Mouse (Mus musculus) embryonic facial prominence, embryonic 14.5 days (tissue): Measurements from ENCODE around the gene Cep70. TPM values are rescaled to one million over a fixed set of nuclear protein-coding genes. Genes with fewer than 3 reads are reported as not detected.

Source experiments
- ATAC-seq: fragments of 200-750 bp; cut with Nextera tagmentation; 2 replicates; pipeline ENCODE4 v1.8.0; 2017; ENCODE audit warnings: low read depth, moderate number of reproducible peaks, moderate TSS enrichment
- DNase-seq: peaks from one replicate; pipeline ENCODE4 v3.0.0-alpha.2; 2015; ENCODE audit warnings: low spot score
- H3K27ac ChIP-seq: fragments of 300-500 bp; sonication (generic); replicated peaks from 2 replicates; pipeline ENCODE4 v1.5.1; 2014; ENCODE audit warnings: low read depth, mild to moderate bottlenecking, low read length, moderate library complexity
- H3K27me3 ChIP-seq: fragments of 300-500 bp; sonication (generic); replicated peaks from 2 replicates; pipeline ENCODE4 v1.6.1; 2014; ENCODE audit warnings: low read length; ENCODE audit not compliant: control insufficient read depth, insufficient read depth
- H3K36me3 ChIP-seq: fragments of 300-500 bp; sonication (generic); 2 replicates; pipeline ENCODE4 v1.6.1; 2014; ENCODE audit warnings: low read length, mixed read lengths; ENCODE audit not compliant: control insufficient read depth, insufficient read depth
- H3K4me1 ChIP-seq: fragments of 300-500 bp; sonication (generic); 2 replicates; pipeline ENCODE4 v1.6.1; 2014; ENCODE audit warnings: antibody characterized with exemption, low read length; ENCODE audit not compliant: control insufficient read depth, insufficient read depth
- H3K4me2 ChIP-seq: fragments of 300-500 bp; sonication (generic); 2 replicates; pipeline ENCODE4 v1.6.1; 2014; ENCODE audit warnings: low read depth, mild to moderate bottlenecking, low read length, moderate library complexity, mixed read lengths
- H3K4me3 ChIP-seq: fragments of 300-500 bp; sonication (generic); 2 replicates; pipeline ENCODE4 v1.5.1; 2014; ENCODE audit warnings: low read depth, mild to moderate bottlenecking, low read length
- H3K9ac ChIP-seq: fragments of 300-500 bp; sonication (generic); 2 replicates; pipeline ENCODE4 v1.6.1; 2014; ENCODE audit warnings: low read depth, mild to moderate bottlenecking, low read length, moderate library complexity, mixed read lengths
- H3K9me3 ChIP-seq: fragments of 300-500 bp; sonication (generic); 2 replicates; pipeline ENCODE4 v1.6.1; 2016; ENCODE audit warnings: low read length; ENCODE audit not compliant: control insufficient read depth
- WGBS: fragments of 180-500 bp; shearing (Covaris S2); extraction: QIAGEN DNeasy Blood & Tissue Kit; methylation state at CpG from one replicate; pipeline ENCODE4 v1.1.7; 2014; 5-methylcytosine and 5-hydroxymethylcytosine counted together
- polyA plus RNA-seq: library from polyadenylated mRNA; unstranded; fragments of >200 nt; fragmentation: Nextera tagmentation; extraction: Ambion mirVana; gene quantifications from 2 replicates; pipeline ENCODE4 v1.2.1, GENCODE M21; 2014

The Cep70 gene
- polyA plus RNA-seq: 22.2 and 27.3 TPM in 2 replicates

GRCm38 (mm10) chr9:99243190-99243894 is at the start of gene Cep70:
Gene Cep70 (plus strand): TSS chr9:99243367.
- Histone ChIP-seq H3K4me2 (peak within 1 kb of the TSS; percentile 70), H3K27ac (peak within 1 kb of the TSS; percentile 42; the same call in 1 of the 2 replicates), H3K4me1 (no peaks in the 10 kb centered on the region), H3K27me3 (no peaks in the 10 kb centered on the region), H3K9me3 (no peaks in the 10 kb centered on the region), H3K36me3 (no peaks in the 10 kb centered on the region), H3K9ac (peak within 1 kb of the TSS; percentile 77), H3K4me3 (peak within 1 kb of the TSS; percentile 75)
- ATAC-seq (peak; percentile 96), DNase-seq (peak; percentile 98)
- WGBS: under 1% methylated on average over 35 of the region's 66 CpGs

- Histone ChIP-seq H3K36me3 (no peaks in the 10 kb centered on the region), H3K9me3 (no peaks in the 10 kb centered on the region), H3K4me2 (no peak overlapping the region), H3K4me1 (no peaks in the 10 kb centered on the region), H3K27me3 (no peaks in the 10 kb centered on the region), H3K9ac (no peak overlapping the region), H3K4me3 (no peak overlapping the region), H3K27ac (no peak overlapping the region)
- no peak for ATAC-seq
- no peak for DNase-seq
- 68% methylated on average over 2 of the region's 2 CpGs for WGBS
These were observed 30.5 kb upstream of the Cep70 start for GRCm38 (mm10) chr9:99212643-99213042.

- Histone ChIP-seq H3K27me3 (no peaks in the 10 kb centered on the region), H3K4me3 (no peak overlapping the region), H3K9ac (no peak overlapping the region), H3K36me3 (no peaks in the 10 kb centered on the region), H3K27ac (no peak overlapping the region), H3K9me3 (no peaks in the 10 kb centered on the region), H3K4me2 (no peak overlapping the region), H3K4me1 (no peaks in the 10 kb centered on the region)
- no peak for ATAC-seq
- 57% methylated on average over 2 of the region's 2 CpGs for WGBS
- DNase-seq: no peak
These were observed 27.0 kb upstream of the Cep70 start for GRCm38 (mm10) chr9:99216182-99216581.

GRCm38 (mm10) chr9:99217999-99218719 is 25.0 kb upstream of the Cep70 start:
- Histone ChIP-seq H3K4me2 (no peak overlapping the region), H3K27ac (no peak overlapping the region), H3K9ac (no peak overlapping the region), H3K9me3 (no peaks in the 10 kb centered on the region), H3K36me3 (no peaks in the 10 kb centered on the region), H3K4me1 (no peaks in the 10 kb centered on the region), H3K27me3 (no peaks in the 10 kb centered on the region), H3K4me3 (no peak overlapping the region)
- ATAC-seq (peak; percentile 89), DNase-seq (peak; percentile 91)
- WGBS: 19% methylated on average over 6 of the region's 6 CpGs

- no peaks in the 10 kb centered on the region for H3K27me3 ChIP-seq
- no peaks in the 10 kb centered on the region for H3K9me3 ChIP-seq
- H3K4me2 ChIP-seq: no peak overlapping the region
- no peaks in the 10 kb centered on the region for H3K4me1 ChIP-seq
- H3K4me3 ChIP-seq: no peak overlapping the region
- ATAC-seq (no peak), DNase-seq (no peak)
- no peak overlapping the region for H3K27ac ChIP-seq
- 81% methylated on average over 4 of the region's 4 CpGs for WGBS
- no peak overlapping the region for H3K9ac ChIP-seq
- H3K36me3 ChIP-seq: no peaks in the 10 kb centered on the region
These were observed 21.5 kb upstream of the Cep70 start for GRCm38 (mm10) chr9:99221636-99222035.

GRCm38 (mm10) chr9:99224583-99224982 is 18.6 kb upstream of the Cep70 start:
- H3K4me1 ChIP-seq: no peaks in the 10 kb centered on the region
- H3K36me3 ChIP-seq: no peaks in the 10 kb centered on the region
- H3K4me3 ChIP-seq: no peak overlapping the region
- no peak overlapping the region for H3K9ac ChIP-seq
- no peaks in the 10 kb centered on the region for H3K27me3 ChIP-seq
- H3K4me2 ChIP-seq: no peak overlapping the region
- ATAC-seq: no peak
- 49% methylated on average over 3 of the region's 3 CpGs for WGBS
- no peak overlapping the region for H3K27ac ChIP-seq
- no peak for DNase-seq
- H3K9me3 ChIP-seq: no peaks in the 10 kb centered on the region

GRCm38 (mm10) chr9:99229450-99229849 is 13.7 kb upstream of the Cep70 start:
- Histone ChIP-seq H3K27me3 (no peaks in the 10 kb centered on the region), H3K9me3 (no peaks in the 10 kb centered on the region), H3K4me2 (no peak overlapping the region), H3K4me1 (no peaks in the 10 kb centered on the region), H3K27ac (no peak overlapping the region), H3K9ac (no peak overlapping the region), H3K4me3 (no peak overlapping the region), H3K36me3 (no peaks in the 10 kb centered on the region)
- ATAC-seq (no peak), DNase-seq (no peak)
- 87% methylated on average over 14 of the region's 14 CpGs for WGBS

GRCm38 (mm10) chr9:99237139-99237538 is 6.0 kb upstream of the Cep70 start, which contains the start of gene Faiml:
Gene Faiml (minus strand): TSS chr9:99237239.
- DNase-seq (no peak), ATAC-seq (no peak)
- H3K9me3 ChIP-seq: no peaks in the 10 kb centered on the region
- H3K4me1 ChIP-seq: no peaks in the 10 kb centered on the region
- no peaks in the 10 kb centered on the region for H3K36me3 ChIP-seq
- no peak within 1 kb of the TSS for H3K9ac ChIP-seq
- H3K4me3 ChIP-seq: no peak within 1 kb of the TSS
- WGBS: 85% methylated on average over 14 of the region's 14 CpGs
- H3K27me3 ChIP-seq: no peaks in the 10 kb centered on the region
- no peak within 1 kb of the TSS for H3K4me2 ChIP-seq
- H3K27ac ChIP-seq: no peak within 1 kb of the TSS
